Mouse (Mus musculus): ENCODE results near the gene Rtn4rl1.

The Rtn4rl1 gene

DNA sequence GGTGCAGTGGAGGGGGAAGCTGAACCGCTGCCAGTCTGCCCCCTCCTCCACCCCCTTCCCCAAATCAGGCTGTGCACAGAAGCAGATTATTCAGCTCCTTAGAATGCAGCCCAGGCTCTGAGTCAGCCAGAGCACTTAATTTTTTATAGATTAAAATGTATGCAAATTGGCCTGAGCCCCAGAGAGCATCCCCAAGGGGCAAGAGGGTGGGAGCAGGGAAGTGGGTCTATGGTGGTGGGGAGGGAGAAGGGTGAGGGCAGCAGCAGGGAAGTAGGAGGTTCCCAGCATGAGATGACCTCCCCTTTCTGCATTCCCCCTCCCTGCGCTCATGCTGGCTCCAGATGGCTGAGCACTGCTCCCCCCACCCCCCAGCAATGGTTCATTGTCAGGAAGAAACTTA is 8.6 kb upstream of the Rtn4rl1 start:
- no peak for DNase-seq (ENCODE audit: low read depth, low spot score)

DNA sequence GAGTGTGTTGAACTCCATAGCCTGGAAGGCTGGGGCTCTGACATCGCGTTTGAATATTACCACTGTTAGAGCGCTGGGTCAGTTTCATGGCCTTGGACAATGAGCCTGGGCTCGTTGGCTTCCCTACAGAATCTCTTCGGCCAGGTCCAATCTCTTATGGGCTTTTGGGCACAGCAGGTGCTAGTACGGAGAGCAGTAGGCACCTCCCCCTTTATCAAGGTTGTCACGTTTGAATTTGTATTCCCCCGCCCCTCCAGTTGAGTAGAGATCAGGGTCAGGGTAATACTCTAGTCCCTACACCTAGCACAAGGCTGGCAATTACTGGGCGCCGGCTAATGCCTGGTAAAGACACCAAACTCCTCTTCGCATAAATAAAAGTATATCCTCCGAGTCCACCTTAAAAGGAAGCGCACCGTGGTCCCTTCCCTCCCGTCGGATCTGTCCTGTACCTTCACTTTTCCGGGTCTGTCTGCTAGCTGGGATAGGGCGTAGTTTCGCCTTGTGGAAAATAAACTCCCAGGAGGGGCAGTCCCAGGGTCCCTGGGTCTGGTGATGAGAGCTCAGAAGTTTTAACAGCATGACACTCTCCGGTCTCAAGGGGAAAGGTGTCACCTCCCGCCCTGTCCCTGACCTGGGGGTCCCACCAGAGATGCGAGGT is 3.7 kb upstream of the Rtn4rl1 start:
- peak; percentile 27 for DNase-seq (ENCODE audit: low read depth, low spot score)

DNA sequence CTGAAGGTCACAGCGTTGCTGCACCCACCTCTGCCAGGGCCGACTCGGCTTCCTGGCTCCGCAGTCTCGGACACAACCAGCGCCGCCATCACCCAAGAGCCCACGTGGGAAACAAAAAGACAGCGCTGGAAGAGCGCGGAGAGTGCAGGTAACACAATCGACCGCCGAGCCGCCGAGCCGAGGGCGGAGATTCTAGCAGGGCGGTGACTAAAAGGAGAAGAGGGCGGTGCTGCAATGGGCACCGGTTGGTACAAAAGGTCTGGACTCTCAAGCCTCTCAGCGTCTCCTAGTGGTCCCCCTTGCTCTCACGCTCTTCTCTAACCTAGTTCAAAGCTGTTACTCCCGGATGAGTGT is 3.2 kb upstream of the Rtn4rl1 start:
- DNase-seq (ENCODE audit: low read depth, low spot score) = peak; percentile 91

DNA sequence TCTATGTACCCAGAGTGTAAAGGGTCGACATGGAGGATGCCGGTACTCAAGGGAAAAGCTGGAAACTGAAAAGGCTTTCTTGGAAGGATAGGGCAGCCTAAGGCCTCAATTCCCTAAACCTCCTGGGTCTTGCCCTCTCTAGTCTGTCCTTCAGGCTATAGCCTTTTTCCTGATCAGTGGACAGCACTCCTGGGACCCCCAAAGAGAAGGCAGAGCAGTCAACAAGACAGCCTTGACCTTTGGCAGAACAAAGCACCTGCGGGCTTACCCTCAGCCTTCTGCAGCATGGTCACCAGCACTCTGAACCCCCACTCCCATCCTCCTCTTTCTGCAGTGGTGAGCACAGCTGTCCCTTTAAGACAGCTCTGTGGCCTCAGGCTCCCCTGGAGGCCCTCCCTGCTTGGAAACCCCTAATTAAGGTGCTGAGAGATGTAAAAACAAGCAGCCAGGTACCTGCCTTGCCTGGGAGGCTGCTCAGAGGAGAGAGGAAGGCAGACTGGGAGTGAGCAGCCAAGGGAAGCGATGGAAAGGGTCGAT is 2.6 kb upstream of the Rtn4rl1 start, which contains the start of gene Dph1:
Dph1 (minus strand) TSS at position 337 of the 537 bp plus-strand sequence.
- DNase-seq (ENCODE audit: low read depth, low spot score) = peak; percentile 12

DNA sequence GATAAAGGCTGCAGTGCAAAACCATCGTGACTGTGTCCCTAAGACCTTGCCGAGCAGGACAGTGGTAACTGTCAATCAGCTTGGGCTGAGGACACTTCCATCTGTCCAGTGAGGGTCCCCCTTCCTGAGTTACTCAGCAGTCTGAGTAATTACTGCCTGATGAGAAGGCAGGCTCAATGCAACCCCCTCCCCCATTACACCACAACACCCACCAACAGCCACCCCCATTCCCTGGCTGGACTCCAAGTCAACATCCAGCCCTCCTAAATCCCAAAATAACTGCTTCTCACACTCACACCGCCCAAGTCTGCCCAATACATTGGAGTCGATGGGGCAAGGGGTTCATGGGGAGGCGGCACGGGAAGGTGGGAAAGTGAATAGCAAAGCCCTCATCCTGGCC is 1.7 kb upstream of the Rtn4rl1 start:
- no peak for DNase-seq (ENCODE audit: low read depth, low spot score)

DNA sequence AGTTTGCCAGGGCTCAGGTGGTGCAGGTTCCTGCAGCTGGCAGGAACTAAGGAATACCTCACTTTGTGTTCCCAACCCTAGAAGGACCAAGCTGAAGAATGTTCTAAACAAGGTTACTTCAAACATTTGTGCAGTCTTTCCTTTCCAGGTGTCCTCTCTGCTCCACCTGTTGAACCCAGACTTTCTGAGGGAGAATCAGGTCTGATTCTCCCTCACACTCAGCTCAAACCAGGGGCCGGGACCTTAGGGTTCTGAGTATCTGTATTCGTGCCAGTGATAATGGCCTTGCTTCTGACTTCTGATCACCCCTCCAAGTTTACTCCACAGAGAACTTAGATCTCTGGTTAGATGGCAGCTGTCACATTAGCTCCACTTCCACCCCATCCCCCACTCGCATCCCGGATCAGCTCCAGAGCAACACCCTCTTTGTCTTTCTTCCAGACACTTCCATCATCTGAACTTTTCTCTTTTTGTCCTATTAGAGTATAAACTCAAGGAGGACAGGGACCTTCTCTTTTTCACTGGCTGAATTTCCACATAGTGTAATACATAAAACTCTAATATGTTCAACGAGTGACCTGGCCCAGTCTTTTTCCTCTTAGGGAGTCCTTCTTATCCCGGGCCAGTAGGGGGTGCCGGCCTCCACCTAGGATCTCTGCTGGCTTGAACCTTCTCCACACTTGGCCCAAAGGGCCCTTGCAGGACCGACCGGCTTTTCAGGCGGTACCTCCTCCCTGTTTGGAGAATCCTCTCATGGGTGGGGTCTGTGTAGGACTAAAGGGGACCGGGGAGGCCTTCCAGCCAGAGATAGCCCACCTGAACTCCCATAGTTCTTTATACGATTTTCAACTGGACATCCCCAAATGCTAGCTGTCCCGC is 1.0 kb upstream of the Rtn4rl1 start:
- DNase-seq (ENCODE audit: low read depth, low spot score) = peak; percentile 86

DNA sequence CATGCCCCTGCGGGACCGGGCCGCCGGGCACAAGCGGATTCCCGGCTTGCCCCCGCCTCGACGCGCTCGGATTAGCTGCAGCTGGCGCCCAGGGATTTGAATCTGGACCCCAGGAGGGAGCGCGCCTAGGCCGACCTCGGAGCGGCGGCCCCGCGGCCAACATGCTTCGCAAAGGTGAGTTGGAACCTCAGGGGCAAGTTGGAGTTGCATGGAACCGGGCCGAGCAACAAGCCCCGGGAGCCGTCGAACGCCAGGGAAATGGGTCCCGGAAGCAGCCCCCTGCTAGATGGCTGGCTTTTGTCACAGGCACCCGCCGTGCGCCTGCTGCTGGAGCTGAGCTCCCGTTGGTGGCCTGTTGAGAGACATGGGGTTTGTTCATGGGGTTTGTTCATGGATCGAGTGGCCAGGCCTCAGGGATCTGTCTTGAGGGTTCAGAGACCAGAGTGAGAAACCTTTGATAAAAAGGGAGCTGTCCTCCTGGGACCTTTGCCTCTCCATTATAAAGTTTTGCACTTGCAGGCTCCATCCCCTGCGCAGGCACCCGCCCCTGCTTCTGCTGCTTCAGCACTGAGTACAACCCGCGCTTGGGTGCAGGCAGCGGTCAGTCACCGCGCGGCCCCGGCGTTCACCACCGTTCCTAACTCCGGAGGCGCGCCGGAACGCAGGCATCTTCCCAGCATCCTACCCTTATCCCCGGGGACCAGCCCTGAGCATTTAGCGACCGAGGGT is 702 bp downstream of the Rtn4rl1 start:
- DNase-seq (ENCODE audit: low read depth, low spot score) = peak; percentile 51

DNA sequence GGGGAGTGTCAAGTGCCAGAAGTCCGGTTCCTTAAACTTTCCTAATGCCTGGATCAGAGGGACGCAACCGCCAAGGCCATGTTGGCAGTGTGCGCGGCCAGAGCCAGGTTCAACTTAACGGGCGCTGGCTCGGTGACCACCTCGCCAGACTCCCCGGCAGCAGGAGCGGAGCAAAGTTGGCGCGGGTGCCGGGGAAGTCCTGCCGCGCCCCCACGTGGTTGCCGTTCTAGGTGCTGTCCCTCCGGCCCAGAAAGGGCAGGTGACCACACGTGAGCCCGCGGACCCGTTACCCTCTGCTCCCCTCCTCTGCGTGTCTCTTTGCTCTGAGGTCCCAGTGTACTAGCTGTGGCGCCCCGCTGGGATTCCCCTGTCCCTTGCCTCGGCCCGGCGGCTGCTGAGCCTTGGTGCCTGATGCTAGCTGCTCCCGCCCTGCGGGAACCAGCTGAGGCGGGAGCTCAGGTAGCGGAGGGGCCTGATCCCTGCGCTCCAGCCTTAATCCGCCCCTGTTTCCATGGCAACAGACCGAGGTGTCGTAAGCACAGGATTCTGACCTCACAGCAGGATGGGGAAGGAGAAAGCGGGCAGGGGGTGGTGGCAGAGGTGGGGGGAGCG is 1.4 kb downstream of the Rtn4rl1 start:
- peak; percentile 80 for DNase-seq (ENCODE audit: low read depth, low spot score)

DNA sequence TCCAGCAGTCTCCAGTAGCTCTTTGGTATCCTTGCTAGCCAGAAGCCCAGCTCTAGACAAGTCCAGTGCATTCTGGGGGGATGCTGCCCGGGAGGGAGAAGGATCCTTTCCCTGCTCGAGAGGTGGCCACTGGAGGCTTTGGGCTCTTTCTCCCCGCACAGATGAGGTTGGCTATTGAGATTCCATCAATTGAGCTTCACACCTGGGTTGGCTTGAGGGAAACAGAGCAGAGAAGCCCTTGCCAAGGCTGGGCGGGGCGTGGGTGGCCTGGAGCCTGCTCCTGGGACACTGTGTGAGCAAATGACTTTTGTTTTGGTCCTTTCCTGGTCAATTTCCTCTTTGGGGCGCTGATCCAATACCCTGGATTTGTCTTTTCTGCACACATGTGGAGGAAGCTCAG is 2.5 kb downstream of the Rtn4rl1 start:
- DNase-seq (ENCODE audit: low read depth, low spot score) = no peak

DNA sequence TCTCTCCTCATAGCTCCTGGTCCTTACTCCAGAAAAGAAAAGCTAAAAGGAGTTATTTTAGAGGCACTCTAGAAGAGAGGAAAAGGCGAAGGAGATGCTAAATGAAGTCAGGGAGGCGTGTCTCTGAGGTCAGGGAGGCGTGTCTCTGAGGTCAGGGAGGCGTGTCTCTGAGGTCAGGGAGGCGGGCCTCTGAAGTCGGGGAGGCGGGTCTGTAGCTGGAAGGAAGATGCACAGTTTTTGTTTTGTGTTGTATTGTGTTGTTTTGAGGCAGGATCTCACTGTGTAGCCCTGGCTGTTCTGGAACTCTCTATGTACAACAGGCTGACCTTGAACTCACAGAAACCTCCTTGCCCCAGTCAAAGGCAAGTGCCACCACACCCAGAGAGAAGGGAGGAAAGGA is 4.4 kb downstream of the Rtn4rl1 start:
- peak; percentile 51 for DNase-seq (ENCODE audit: low read depth, low spot score)

DNA sequence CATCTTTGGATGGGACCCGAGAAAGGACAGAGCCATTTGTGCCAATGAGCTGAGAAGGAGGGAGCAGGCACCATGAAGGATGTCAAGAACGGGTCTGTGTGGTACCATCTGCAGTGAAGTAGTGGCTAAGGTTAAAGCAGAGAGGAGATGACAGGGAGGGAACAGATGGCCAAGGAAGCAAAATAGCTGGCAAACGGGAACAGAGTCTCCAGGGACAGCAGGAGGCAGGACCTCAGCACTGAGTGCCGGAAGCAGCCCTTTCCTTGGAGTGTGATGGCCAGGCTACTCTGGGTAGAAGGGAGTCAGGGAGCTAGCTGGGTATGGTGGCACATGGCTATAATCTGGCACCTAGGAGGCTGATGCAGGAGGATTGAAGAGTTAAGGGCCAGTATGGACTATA is 5.2 kb downstream of the Rtn4rl1 start:
- DNase-seq (ENCODE audit: low read depth, low spot score) = no peak

DNA sequence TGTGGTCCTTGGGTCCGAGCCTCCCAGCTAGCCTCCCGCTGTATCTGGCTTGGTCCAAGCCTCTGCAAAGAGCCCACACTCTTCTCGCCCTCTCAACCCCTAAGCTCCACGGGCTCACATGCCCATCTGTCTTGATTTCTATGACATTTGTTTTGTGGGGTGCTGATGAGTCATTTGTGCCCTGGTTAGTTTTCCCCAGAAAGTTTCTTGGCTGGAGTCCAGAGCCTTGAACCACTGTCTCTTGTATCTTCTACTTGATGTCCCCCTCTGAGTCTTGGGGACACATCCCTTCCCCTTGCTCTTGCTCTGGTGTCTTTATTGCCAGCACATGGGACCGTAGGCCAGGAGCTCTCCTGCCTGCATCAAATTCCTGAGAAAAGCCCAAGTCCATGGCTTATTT is 6.4 kb downstream of the Rtn4rl1 start:
- DNase-seq (ENCODE audit: low read depth, low spot score) = peak; percentile 48

DNA sequence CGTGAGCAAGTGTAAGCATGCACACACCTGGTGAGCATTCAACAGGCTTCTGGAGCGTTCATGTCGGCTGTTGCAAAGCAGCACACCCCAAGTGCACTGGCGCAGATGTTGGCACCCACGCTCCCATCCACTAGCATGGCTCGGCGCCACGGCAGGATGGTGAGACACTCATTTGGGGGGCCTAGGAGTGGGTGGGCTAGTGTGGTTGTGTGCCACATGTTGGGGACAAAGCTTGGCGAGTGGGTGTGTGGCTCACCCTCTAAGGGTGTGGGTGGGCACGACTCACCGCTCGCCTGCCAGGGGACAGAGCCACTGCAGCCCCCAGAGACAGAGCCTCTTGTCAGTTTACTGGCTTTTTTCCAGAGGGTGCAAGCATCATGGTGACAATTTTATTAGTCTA is 7.4 kb downstream of the Rtn4rl1 start:
- no peak for DNase-seq (ENCODE audit: low read depth, low spot score)

DNA sequence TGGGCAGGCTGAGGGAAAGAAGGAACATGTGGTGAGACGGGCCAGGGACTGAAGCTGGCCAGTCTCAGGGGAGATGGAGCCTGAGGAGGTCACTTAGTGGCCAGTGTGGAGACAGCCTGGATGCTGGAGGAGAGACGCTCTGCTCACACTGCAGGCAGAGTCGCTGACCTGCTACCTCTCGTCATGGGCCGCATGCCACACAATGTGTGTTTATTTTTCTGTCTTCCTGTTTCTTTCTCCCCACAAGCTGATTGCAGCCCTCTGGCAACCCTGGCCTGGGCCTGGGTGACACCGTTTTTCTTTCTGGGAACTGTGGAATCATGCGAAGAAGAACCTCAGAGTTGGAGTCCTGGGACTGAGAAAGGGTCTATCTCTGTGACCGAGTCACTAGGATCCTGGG is 8.1 kb downstream of the Rtn4rl1 start:
- no peak for DNase-seq (ENCODE audit: low read depth, low spot score)

DNA sequence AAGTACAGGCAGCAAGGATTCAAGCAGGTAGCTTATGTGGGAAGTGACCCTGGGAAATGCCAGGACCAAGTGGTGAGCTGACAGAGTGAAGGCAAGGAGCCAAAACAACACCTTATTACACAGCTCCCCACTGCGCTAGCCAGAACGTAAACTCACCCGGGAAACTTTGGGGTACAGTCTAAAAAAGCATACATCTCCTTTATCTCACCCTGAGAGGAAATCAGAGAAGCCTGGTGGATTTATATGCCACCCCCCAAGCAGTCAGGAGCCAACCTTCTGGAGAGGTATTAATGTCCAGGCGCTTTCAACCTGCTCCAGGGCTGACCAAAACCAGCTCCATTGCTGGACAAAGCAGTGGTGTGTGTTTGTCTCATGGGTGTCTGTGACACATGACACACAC is 10.3 kb downstream of the Rtn4rl1 start:
- no peak for DNase-seq (ENCODE audit: low read depth, low spot score)

DNA sequence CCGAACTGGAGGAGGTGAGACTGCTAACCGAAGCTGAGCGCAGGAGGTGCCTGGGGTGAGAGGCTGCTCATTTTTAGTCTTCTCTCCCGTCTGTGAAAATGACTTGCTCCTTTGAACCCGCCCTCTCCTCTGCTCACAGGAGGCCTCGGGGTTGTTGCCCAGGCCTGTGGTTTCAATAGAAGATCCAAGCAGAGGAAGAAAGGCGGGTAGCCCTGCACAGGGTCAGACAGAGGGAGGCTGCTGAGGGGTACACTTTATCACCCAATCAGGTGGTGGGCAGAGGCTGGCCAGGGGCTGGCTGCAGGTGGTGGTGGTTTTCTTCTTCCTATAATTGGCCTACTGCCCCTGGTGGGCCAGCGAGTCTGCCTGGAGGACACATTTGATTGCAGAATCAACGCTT is 10.9 kb downstream of the Rtn4rl1 start:
- no peak for DNase-seq (ENCODE audit: low read depth, low spot score)

DNA sequence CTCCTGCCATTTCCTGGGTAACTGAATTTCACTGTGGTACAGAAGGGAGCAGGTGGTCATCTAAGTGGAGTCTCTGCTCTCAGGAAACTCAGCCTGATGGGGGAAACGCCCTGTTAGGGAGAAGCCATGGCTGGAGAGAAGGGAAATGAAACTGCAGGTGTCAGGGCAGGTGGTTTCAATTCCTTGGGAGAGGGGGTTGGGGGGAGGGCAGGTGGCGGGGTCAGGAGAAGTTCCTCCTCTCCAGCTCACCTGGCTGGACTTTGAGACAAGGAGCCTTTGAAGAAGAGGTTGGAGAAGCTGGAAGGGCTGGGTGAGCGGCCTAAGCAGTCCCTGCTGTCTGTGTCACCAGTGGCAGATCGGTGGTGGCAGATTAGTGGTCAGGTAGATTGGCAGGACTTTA is 12.8 kb downstream of the Rtn4rl1 start:
- DNase-seq (ENCODE audit: low read depth, low spot score) = no peak

DNA sequence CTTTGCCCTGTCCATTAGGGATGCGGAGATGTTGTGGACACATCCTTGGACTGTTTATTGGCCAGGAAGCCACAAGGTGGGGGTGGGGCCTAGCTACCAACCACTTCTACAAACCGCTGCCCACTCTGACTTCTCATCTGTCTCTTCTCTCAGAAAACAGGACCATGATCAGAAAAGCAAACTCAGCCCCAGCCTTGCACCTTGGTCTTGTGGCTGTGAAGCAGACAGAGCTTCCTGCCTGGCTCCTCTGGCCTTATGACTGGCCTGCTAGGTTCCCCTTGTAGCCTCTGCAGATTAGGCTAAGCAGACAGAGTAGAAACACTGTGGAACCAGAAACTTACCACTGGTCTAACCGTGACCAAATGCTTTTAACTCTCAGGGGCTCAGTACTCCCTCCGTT is 15.8 kb downstream of the Rtn4rl1 start:
- no peak for DNase-seq (ENCODE audit: low read depth, low spot score)

DNA sequence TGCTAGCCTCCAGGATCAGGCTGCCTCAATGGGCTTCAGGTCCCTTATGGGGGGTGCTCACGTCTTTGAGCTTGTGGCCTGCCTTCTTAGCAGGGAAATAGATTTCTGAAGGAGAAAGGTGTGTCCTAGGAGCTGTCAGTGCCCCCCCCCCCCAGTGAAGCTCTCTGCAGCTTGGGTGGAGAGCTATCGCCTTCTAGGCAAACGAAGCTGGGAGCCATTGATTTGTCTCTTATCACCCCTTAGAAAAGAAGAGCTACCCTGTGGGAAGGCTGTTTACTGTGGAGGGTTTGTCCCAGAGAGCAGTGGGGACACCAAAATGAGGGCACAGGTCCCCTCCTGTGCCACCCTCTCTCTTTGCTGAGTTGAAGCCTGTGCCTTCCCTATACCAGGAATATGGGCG is 16.5 kb downstream of the Rtn4rl1 start:
- no peak for DNase-seq (ENCODE audit: low read depth, low spot score)

DNA sequence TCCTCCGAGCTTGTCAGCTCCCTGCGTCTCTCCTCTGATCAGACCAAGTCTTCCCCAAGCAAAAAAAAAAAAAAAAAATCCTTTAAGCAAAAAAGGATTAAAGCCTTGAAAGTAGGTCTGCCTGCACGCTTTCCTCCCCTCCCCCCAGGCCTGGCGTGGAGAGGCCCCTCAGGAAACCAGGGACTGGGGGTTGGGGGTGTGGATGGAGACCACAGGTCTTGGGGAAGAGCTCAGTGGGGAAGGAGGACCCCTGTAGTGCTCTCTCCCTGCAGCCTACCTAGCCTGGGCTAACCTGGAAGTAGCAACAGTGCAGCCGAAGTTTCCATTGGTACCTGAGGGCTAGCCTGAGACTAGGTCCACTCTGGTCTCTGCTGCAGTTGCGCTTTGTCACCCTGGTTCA is 17.2 kb downstream of the Rtn4rl1 start:
- DNase-seq (ENCODE audit: low read depth, low spot score) = no peak

DNA sequence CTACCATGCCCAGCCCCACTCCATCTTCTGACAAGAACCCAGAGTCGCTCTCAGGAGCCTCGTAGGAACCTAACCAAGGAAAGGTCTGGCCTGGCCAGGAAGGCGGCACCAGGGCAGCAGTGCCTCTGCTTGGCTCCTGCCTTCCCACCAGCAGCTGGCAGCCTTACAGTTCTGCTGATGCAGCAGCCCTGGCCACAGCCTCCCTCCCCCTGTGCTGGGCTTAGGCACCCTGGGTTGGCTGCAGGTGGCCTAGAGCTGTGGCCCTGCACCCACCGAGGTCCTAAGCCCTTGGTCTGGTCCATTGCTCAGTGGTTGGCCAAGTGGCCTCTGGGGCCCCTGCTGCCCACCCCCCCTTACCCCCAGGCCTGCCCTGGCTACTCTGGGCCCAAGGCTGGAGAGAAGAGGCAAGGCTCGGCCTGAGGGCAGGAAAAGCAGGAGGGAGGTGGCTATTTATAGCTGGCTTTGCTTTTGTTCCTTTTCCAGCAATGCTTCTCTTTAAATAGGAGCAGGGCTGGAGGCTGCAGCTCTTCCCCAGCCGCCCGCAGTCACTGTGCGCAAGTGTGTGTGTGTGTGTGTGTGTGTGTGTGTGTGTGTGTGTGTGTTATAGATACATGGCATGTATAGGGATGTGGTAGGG is 18.6 kb downstream of the Rtn4rl1 start:
- DNase-seq (ENCODE audit: low read depth, low spot score) = no peak
